Mouse (Mus musculus): ENCODE results near the gene Sfxn3.

- TF ChIP-seq CTCF (conservative IDR thresholded peaks at IDR 0.05; ENCODE audit: low read length) (no peak), NANOG (IDR thresholded peaks at IDR 0.05; ENCODE audit: borderline replicate concordance, low read length) (no peak), POU5F1 (IDR thresholded peaks at IDR 0.05; ENCODE audit: borderline replicate concordance, low read length) (no peak)
Observed at GRCm38 (mm10) chr19:45080711-45081110, 33.4 kb downstream of the Sfxn3 start.
